Mouse (Mus musculus): ENCODE measurements around the gene Grip1. TPM values are rescaled to one million over a fixed set of nuclear protein-coding genes. Genes with fewer than 3 reads are reported as not detected.
A peak's percentile ranks its signal among the peaks of the same experiment; 100 is the strongest.

Gene Grip1
- polyA plus RNA-seq, 1 experiment from 2014 or later = 9.8 TPM

DNA sequence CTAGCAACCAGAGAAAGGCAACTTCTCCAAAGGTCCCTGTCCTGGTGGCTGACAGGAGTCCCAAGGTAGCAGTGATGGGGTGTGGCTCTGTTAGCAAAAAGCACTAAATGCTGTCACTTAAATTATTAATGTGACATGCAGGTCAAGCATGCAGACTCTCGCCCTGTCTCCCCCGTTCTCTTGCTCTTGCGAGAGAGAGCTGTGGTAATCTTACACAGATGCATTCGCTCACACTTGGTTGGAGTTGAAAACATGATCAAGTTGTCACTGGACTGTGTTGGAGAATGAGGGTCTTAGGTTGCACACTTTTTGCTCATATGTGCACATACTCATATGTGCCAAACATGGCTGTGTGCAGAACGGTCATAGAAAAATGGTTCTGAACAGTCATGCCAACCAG lies 176.8 kb downstream of the Grip1 start:
- Histone ChIP-seq H3K27ac (ENCODE audit: low read depth, low read length) (no peak overlapping the region), H3K36me3 (ENCODE audit: control insufficient read depth, insufficient read depth, low read length) (no peaks in the 10 kb centered on the region), H3K4me1 (replicated peaks; ENCODE audit: control insufficient read depth, insufficient read depth, low read length) (no peaks in the 10 kb centered on the region), H3K9ac (ENCODE audit: low read length) (no peak overlapping the region), H3K27me3 (ENCODE audit: control insufficient read depth, insufficient read depth, low read length) (no peaks in the 10 kb centered on the region), H3K4me2 (ENCODE audit: low read depth, low read length, severe bottlenecking) (no peak overlapping the region), H3K4me3 (ENCODE audit: low read depth, low read length) (no peak overlapping the region), H3K9me3 (ENCODE audit: control insufficient read depth, low read length) (no peaks in the 10 kb centered on the region)
- WGBS = 88% methylated on average over 5 of the region's 5 CpGs
- DNase-seq (ENCODE audit: low spot score) (no peak), ATAC-seq (replicated peaks; ENCODE audit: low FRiP score) (no peak)

DNA sequence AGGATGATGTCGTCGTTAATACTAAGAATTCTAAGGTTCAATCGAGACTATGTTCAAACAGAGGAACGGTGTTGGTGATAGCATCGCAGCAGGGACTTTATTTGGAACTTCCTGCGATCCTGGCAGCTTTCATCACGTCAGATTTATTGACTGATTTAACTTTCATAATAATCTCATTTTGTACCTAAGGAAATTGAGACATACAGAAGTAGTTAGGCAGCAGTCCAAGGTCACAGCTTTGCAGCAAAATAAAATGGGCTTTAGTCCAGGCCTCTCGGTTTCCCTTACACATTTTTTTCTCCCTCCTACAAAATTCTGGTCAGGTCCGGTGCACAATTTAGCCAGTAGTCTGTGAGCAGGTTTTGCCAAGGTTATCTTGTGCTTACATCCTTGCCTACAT lies 178.3 kb downstream of the Grip1 start:
- Histone ChIP-seq H3K9ac (ENCODE audit: low read length) (no peak overlapping the region), H3K27me3 (ENCODE audit: control insufficient read depth, insufficient read depth, low read length) (no peaks in the 10 kb centered on the region), H3K27ac (ENCODE audit: low read depth, low read length) (no peak overlapping the region), H3K9me3 (ENCODE audit: control insufficient read depth, low read length) (no peaks in the 10 kb centered on the region), H3K4me3 (ENCODE audit: low read depth, low read length) (no peak overlapping the region), H3K4me1 (replicated peaks; ENCODE audit: control insufficient read depth, insufficient read depth, low read length) (no peaks in the 10 kb centered on the region), H3K36me3 (ENCODE audit: control insufficient read depth, insufficient read depth, low read length) (no peaks in the 10 kb centered on the region), H3K4me2 (ENCODE audit: low read depth, low read length, severe bottlenecking) (no peak overlapping the region)
- DNase-seq (ENCODE audit: low spot score) (no peak), ATAC-seq (replicated peaks; ENCODE audit: low FRiP score) (no peak)
- WGBS = 88% methylated on average over 9 of the region's 9 CpGs

DNA sequence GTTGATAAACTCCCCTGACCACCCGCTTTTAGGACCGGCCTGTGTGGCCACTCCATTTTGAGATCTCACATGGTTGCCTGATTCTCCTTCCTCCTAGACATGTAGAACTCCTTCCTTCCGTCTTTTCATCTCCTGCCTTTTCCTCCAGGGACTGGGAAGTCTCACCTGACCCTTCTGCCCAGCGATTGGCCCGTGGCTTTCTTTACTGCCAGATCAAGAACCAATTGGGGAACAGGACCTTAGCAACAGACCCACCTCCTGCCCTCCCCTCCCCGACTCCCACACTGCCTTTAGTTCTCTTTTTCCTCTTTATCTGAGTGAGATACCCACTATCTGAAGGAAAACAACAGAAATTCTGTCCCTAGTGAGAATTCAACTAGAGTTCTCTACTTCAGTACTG lies 180.9 kb downstream of the Grip1 start:
- no peaks in the 10 kb centered on the region for H3K27me3 ChIP-seq (ENCODE audit: control insufficient read depth, insufficient read depth, low read length)
- ATAC-seq (replicated peaks; ENCODE audit: low FRiP score) (no peak), DNase-seq (ENCODE audit: low spot score) (no peak)
- 81% methylated on average over 6 of the region's 6 CpGs for WGBS
- H3K27ac ChIP-seq (ENCODE audit: low read depth, low read length) = no peak overlapping the region
- no peaks in the 10 kb centered on the region for H3K9me3 ChIP-seq (ENCODE audit: control insufficient read depth, low read length)
- no peaks in the 10 kb centered on the region for H3K36me3 ChIP-seq (ENCODE audit: control insufficient read depth, insufficient read depth, low read length)
- H3K4me3 ChIP-seq (ENCODE audit: low read depth, low read length) = no peak overlapping the region
- H3K4me2 ChIP-seq (ENCODE audit: low read depth, low read length, severe bottlenecking) = no peak overlapping the region
- no peaks in the 10 kb centered on the region for H3K4me1 ChIP-seq (replicated peaks; ENCODE audit: control insufficient read depth, insufficient read depth, low read length)
- no peak overlapping the region for H3K9ac ChIP-seq (ENCODE audit: low read length)

DNA sequence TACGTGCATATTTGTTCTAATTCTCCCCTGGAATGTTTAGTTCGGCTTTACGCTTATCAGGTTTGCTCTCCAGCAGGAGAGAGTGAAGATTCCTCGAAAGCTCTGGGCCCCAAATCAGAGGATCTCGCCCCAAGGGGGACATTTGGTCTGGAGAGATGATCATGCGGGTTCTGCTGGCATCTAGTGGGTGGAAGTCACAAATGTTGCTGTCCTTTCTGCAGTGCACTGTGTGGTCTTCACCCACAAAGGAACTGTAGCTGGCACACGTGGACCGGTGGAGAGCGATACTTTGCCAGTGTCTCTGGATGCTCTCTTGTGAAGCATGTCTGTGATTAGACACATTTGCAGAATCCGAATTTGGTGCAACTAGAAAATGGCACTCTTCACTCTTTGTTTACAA lies 186.9 kb downstream of the Grip1 start:
- Histone ChIP-seq H3K9me3 (ENCODE audit: control insufficient read depth, low read length) (no peaks in the 10 kb centered on the region), H3K4me2 (ENCODE audit: low read depth, low read length, severe bottlenecking) (no peak overlapping the region), H3K4me3 (ENCODE audit: low read depth, low read length) (no peak overlapping the region), H3K4me1 (replicated peaks; ENCODE audit: control insufficient read depth, insufficient read depth, low read length) (no peaks in the 10 kb centered on the region), H3K36me3 (ENCODE audit: control insufficient read depth, insufficient read depth, low read length) (no peaks in the 10 kb centered on the region), H3K27me3 (ENCODE audit: control insufficient read depth, insufficient read depth, low read length) (no peaks in the 10 kb centered on the region), H3K9ac (ENCODE audit: low read length) (no peak overlapping the region), H3K27ac (ENCODE audit: low read depth, low read length) (no peak overlapping the region)
- ATAC-seq (replicated peaks; ENCODE audit: low FRiP score) = no peak
- WGBS = 88% methylated on average over 10 of the region's 10 CpGs
- DNase-seq (ENCODE audit: low spot score) = no peak

DNA sequence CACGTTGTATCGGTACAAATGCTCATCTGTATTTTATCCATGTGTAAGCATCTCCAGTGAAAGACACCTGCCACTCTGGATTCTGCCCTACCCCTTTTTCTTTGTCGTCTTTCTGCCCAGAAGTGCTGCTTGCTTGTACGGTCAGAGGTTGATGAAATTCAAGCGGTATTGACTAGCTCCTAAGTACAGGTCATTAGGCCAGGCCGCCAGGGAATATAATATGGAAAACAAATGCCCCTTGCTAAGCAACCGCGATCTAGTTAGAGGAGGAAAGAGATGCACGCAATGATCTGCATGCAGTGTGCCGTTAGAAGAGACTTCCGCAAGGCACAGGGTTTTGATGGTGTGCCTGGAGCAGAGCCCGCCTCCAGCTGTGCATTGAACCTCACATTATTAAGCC lies 187.4 kb downstream of the Grip1 start:
- no peak for ATAC-seq (replicated peaks; ENCODE audit: low FRiP score)
- H3K36me3 ChIP-seq (ENCODE audit: control insufficient read depth, insufficient read depth, low read length) = no peaks in the 10 kb centered on the region
- no peak overlapping the region for H3K9ac ChIP-seq (ENCODE audit: low read length)
- no peak overlapping the region for H3K4me3 ChIP-seq (ENCODE audit: low read depth, low read length)
- no peaks in the 10 kb centered on the region for H3K27me3 ChIP-seq (ENCODE audit: control insufficient read depth, insufficient read depth, low read length)
- H3K4me1 ChIP-seq (replicated peaks; ENCODE audit: control insufficient read depth, insufficient read depth, low read length) = no peaks in the 10 kb centered on the region
- WGBS = 68% methylated on average over 12 of the region's 12 CpGs
- H3K9me3 ChIP-seq (ENCODE audit: control insufficient read depth, low read length) = no peaks in the 10 kb centered on the region
- DNase-seq (ENCODE audit: low spot score) = no peak
- no peak overlapping the region for H3K4me2 ChIP-seq (ENCODE audit: low read depth, low read length, severe bottlenecking)
- no peak overlapping the region for H3K27ac ChIP-seq (ENCODE audit: low read depth, low read length)

DNA sequence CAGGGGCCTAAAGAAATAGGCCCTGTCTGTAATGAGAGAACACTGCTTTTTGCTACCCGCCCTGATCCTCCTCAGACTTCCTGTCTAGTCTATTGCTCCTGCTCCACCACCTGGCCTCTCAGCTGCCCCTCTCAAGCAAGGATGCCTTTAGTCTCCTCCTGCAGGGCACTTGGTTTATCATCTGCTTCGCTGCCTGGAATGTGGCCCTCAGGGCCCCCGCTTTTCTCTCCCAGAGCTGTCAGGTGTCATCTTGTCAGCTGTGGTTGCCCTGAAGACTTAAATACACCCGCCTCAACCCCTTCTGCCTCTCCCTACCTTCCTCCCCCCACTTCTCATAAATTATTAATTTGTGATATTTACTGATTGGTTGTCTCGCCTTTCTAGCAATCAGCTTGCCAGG lies 190.7 kb downstream of the Grip1 start:
- Histone ChIP-seq H3K36me3 (ENCODE audit: control insufficient read depth, insufficient read depth, low read length) (no peaks in the 10 kb centered on the region), H3K9me3 (ENCODE audit: control insufficient read depth, low read length) (no peaks in the 10 kb centered on the region), H3K27ac (ENCODE audit: low read depth, low read length) (no peak overlapping the region), H3K9ac (ENCODE audit: low read length) (no peak overlapping the region), H3K4me3 (ENCODE audit: low read depth, low read length) (no peak overlapping the region), H3K27me3 (ENCODE audit: control insufficient read depth, insufficient read depth, low read length) (no peaks in the 10 kb centered on the region), H3K4me1 (replicated peaks; ENCODE audit: control insufficient read depth, insufficient read depth, low read length) (no peaks in the 10 kb centered on the region), H3K4me2 (ENCODE audit: low read depth, low read length, severe bottlenecking) (no peak overlapping the region)
- 57% methylated on average over 5 of the region's 5 CpGs for WGBS
- DNase-seq (ENCODE audit: low spot score) (no peak), ATAC-seq (replicated peaks; ENCODE audit: low FRiP score) (no peak)

DNA sequence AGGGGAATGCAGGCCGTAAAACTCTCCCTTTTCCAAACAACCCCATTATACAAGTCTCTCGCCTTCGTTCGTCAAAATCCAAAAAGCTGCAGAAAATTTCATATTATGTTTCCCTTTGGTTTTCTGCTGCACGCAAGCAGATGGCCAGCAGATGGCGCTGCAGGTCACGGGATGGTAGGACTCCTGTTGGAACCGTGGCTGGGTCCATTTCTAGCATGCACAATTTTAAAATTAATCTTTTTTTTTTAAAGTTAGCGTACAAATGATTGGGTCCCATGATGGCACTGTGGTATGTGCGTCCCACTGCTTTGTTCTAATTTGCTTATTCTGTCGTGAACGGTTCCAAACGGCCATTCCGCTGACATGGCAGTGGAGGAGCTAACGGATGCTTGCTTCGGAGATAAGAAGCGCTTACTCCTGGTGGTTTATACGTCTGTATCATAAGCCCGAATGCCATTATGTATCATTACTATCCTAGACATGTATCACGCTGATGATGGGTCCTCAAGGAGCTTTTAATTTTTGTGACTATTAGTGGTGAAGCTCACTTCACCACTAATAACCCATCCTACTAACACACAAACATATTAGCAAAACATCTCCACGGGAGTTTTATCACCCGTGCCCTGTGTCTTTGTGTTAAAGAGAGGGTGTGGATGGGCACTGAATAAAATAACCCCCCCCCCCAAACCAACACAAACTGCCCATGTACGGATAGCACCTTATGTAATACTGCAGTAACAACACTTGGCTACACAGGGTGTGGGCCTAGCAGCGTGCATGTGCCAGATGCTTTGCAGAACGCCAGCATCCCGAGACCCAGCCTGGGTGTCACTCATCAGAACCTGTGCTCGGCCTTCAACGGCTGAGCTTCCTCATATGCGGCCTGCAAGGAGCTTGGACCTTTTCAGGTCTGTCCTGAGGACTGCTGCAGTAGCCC lies 193.1 kb downstream of the Grip1 start:
- H3K27ac ChIP-seq (ENCODE audit: low read depth, low read length) = no peak overlapping the region
- WGBS = 69% methylated on average over 29 of the region's 29 CpGs
- H3K4me1 ChIP-seq (replicated peaks; ENCODE audit: control insufficient read depth, insufficient read depth, low read length) = no peaks in the 10 kb centered on the region
- H3K4me3 ChIP-seq (ENCODE audit: low read depth, low read length) = no peak overlapping the region
- H3K36me3 ChIP-seq (ENCODE audit: control insufficient read depth, insufficient read depth, low read length) = no peaks in the 10 kb centered on the region
- ATAC-seq (replicated peaks; ENCODE audit: low FRiP score) (no peak), DNase-seq (ENCODE audit: low spot score) (peak; percentile 78)
- no peaks in the 10 kb centered on the region for H3K9me3 ChIP-seq (ENCODE audit: control insufficient read depth, low read length)
- H3K9ac ChIP-seq (ENCODE audit: low read length) = no peak overlapping the region
- H3K4me2 ChIP-seq (ENCODE audit: low read depth, low read length, severe bottlenecking) = no peak overlapping the region
- no peaks in the 10 kb centered on the region for H3K27me3 ChIP-seq (ENCODE audit: control insufficient read depth, insufficient read depth, low read length)

DNA sequence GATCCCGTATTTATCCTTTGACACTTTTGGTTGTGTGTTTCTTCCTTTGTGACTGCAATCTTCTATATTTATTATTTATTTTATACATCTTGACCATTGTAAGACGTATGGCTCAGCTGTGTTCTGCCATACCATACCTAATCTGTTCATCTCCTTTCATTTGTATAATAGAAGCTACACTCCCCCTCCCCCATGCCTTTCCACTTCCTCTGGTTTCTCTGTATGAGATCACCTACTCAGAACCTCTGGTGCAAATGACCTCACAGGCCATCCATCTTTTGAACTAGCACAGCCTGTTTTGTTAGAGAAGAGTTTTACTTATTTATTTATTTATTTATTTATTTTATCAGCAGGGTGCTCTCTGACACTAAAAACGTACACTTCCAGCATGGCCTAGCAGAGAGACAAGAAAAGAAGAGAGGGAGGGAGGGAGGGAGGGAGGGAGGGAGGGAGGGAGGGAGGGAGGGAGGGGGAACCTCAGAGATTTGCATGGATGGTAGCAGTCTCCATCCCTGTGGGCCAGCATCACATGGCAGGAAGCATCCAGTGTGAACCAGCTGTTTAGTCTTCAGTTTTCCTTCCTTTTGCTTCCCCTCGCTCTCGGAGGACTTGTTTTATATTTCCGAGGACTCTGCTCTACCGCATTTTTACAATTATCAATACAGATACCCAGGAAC lies 207.2 kb downstream of the Grip1 start:
- no peaks in the 10 kb centered on the region for H3K27me3 ChIP-seq (ENCODE audit: control insufficient read depth, insufficient read depth, low read length)
- H3K9ac ChIP-seq (ENCODE audit: low read length) = no peak overlapping the region
- no peaks in the 10 kb centered on the region for H3K4me1 ChIP-seq (replicated peaks; ENCODE audit: control insufficient read depth, insufficient read depth, low read length)
- H3K9me3 ChIP-seq (ENCODE audit: control insufficient read depth, low read length) = peaks cover 3% of the 10 kb centered on the region; the same call in 1 of the 2 replicates
- WGBS = 77% methylated on average over 7 of the region's 7 CpGs
- H3K4me2 ChIP-seq (ENCODE audit: low read depth, low read length, severe bottlenecking) = no peak overlapping the region
- DNase-seq (ENCODE audit: low spot score) (no peak), ATAC-seq (replicated peaks; ENCODE audit: low FRiP score) (no peak)
- no peaks in the 10 kb centered on the region for H3K36me3 ChIP-seq (ENCODE audit: control insufficient read depth, insufficient read depth, low read length)
- H3K4me3 ChIP-seq (ENCODE audit: low read depth, low read length) = no peak overlapping the region
- no peak overlapping the region for H3K27ac ChIP-seq (ENCODE audit: low read depth, low read length)
